Mouse (Mus musculus): ENCODE results near the gene Mtus2. TPM values are rescaled to one million over a fixed set of nuclear protein-coding genes. Genes with fewer than 3 reads are reported as not detected.

The Mtus2 gene
- total and polyA plus RNA-seq, 2 experiments from 2014 or later, result 35.4 to 45.7 TPM

- no peak for ATAC-seq
- 66% methylated on average over 7 of the region's 7 CpGs for WGBS
Measured at GRCm38 (mm10) chr5:148179231-148179630, 222.1 kb downstream of the Mtus2 start.

GRCm38 (mm10) chr5:148180590-148181307 is 223.6 kb downstream of the Mtus2 start:
- H3K9ac ChIP-seq, result no peak overlapping the region
- H3K27me3 ChIP-seq (ENCODE audit: insufficient read depth, low read length), result no peaks in the 10 kb centered on the region
- ATAC-seq (peak; percentile 55), DNase-seq (no peak)
- TF ChIP-seq CTCF (IDR thresholded peaks at IDR 0.05; ENCODE audit: low read depth), result peak; percentile 60
- H3K4me1 ChIP-seq (ENCODE audit: insufficient read depth), result no peaks in the 10 kb centered on the region
- no peaks in the 10 kb centered on the region for H3K36me3 ChIP-seq (ENCODE audit: insufficient read depth)
- no peak overlapping the region for H3K4me3 ChIP-seq (ENCODE audit: low read depth, low read length)
- WGBS, result 17% methylated on average over 13 of the region's 13 CpGs
- no peak overlapping the region for H3K27ac ChIP-seq (ENCODE audit: low read depth, low read length)
- no peak overlapping the region for H3K4me2 ChIP-seq (ENCODE audit: low read depth)
- H3K9me3 ChIP-seq (ENCODE audit: low read length), result no peaks in the 10 kb centered on the region

More at GRCm38 (mm10) chr5:148179231-148179630, 222.1 kb downstream of the Mtus2 start:
- no peaks in the 10 kb centered on the region for H3K27me3 ChIP-seq (ENCODE audit: insufficient read depth, low read length)
- no peaks in the 10 kb centered on the region for H3K36me3 ChIP-seq (ENCODE audit: insufficient read depth)
- DNase-seq, result no peak
- H3K4me1 ChIP-seq (ENCODE audit: insufficient read depth), result no peaks in the 10 kb centered on the region
- no peaks in the 10 kb centered on the region for H3K9me3 ChIP-seq (ENCODE audit: low read length)
- no peak overlapping the region for H3K4me3 ChIP-seq (ENCODE audit: low read depth, low read length)
- no peak overlapping the region for H3K4me2 ChIP-seq (ENCODE audit: low read depth)
- no peak overlapping the region for H3K9ac ChIP-seq
- no peak for TF ChIP-seq CTCF (IDR thresholded peaks at IDR 0.05; ENCODE audit: low read depth)
- H3K27ac ChIP-seq (ENCODE audit: low read depth, low read length), result no peak overlapping the region

GRCm38 (mm10) chr5:148181308-148181630 is 224.1 kb downstream of the Mtus2 start:
- H3K4me3 ChIP-seq (ENCODE audit: low read depth, low read length), result no peak overlapping the region
- H3K9ac ChIP-seq, result no peak overlapping the region
- no peak overlapping the region for H3K27ac ChIP-seq (ENCODE audit: low read depth, low read length)
- H3K4me2 ChIP-seq (ENCODE audit: low read depth), result no peak overlapping the region
- 43% methylated on average over 4 of the region's 4 CpGs for WGBS
- no peaks in the 10 kb centered on the region for H3K36me3 ChIP-seq (ENCODE audit: insufficient read depth)
- DNase-seq (no peak), ATAC-seq (no peak)
- no peak for TF ChIP-seq CTCF (IDR thresholded peaks at IDR 0.05; ENCODE audit: low read depth)
- no peaks in the 10 kb centered on the region for H3K9me3 ChIP-seq (ENCODE audit: low read length)
- no peaks in the 10 kb centered on the region for H3K27me3 ChIP-seq (ENCODE audit: insufficient read depth, low read length)
- H3K4me1 ChIP-seq (ENCODE audit: insufficient read depth), result no peaks in the 10 kb centered on the region

- no peaks in the 10 kb centered on the region for H3K36me3 ChIP-seq (ENCODE audit: insufficient read depth)
- H3K4me1 ChIP-seq (ENCODE audit: insufficient read depth), result no peaks in the 10 kb centered on the region
- H3K27me3 ChIP-seq (ENCODE audit: insufficient read depth, low read length), result no peaks in the 10 kb centered on the region
- 76% methylated on average over 6 of the region's 6 CpGs for WGBS
- no peaks in the 10 kb centered on the region for H3K9me3 ChIP-seq (ENCODE audit: low read length)
- TF ChIP-seq CTCF (IDR thresholded peaks at IDR 0.05; ENCODE audit: low read depth), result no peak
- no peak overlapping the region for H3K9ac ChIP-seq
- H3K27ac ChIP-seq (ENCODE audit: low read depth, low read length), result no peak overlapping the region
- ATAC-seq, result no peak
- DNase-seq, result no peak
- H3K4me3 ChIP-seq (ENCODE audit: low read depth, low read length), result no peak overlapping the region
- H3K4me2 ChIP-seq (ENCODE audit: low read depth), result no peak overlapping the region
Measured at GRCm38 (mm10) chr5:148181901-148182300, 224.8 kb downstream of the Mtus2 start.

- TF ChIP-seq CTCF (IDR thresholded peaks at IDR 0.05; ENCODE audit: low read depth), result no peak
- Histone ChIP-seq H3K4me3 (ENCODE audit: low read depth, low read length) (no peak overlapping the region), H3K9me3 (ENCODE audit: low read length) (no peaks in the 10 kb centered on the region), H3K27ac (ENCODE audit: low read depth, low read length) (no peak overlapping the region), H3K9ac (no peak overlapping the region), H3K4me2 (ENCODE audit: low read depth) (no peak overlapping the region), H3K27me3 (ENCODE audit: insufficient read depth, low read length) (no peaks in the 10 kb centered on the region), H3K4me1 (ENCODE audit: insufficient read depth) (no peaks in the 10 kb centered on the region), H3K36me3 (ENCODE audit: insufficient read depth) (no peaks in the 10 kb centered on the region)
- no peak for ATAC-seq
- no peak for DNase-seq
- WGBS, result 76% methylated on average over 1 of the region's 1 CpGs
Measured at GRCm38 (mm10) chr5:148185898-148186297, 228.8 kb downstream of the Mtus2 start.

GRCm38 (mm10) chr5:148191416-148191815 is 234.3 kb downstream of the Mtus2 start:
- ATAC-seq, result no peak
- WGBS, result 36% methylated on average over 4 of the region's 4 CpGs
- Histone ChIP-seq H3K4me3 (ENCODE audit: low read depth, low read length) (no peak overlapping the region), H3K27ac (ENCODE audit: low read depth, low read length) (no peak overlapping the region), H3K4me1 (ENCODE audit: insufficient read depth) (no peaks in the 10 kb centered on the region), H3K9ac (no peak overlapping the region), H3K36me3 (ENCODE audit: insufficient read depth) (no peaks in the 10 kb centered on the region), H3K27me3 (ENCODE audit: insufficient read depth, low read length) (no peaks in the 10 kb centered on the region), H3K9me3 (ENCODE audit: low read length) (no peaks in the 10 kb centered on the region), H3K4me2 (ENCODE audit: low read depth) (no peak overlapping the region)
- TF ChIP-seq CTCF (IDR thresholded peaks at IDR 0.05; ENCODE audit: low read depth), result no peak
- no peak for DNase-seq

- Histone ChIP-seq H3K36me3 (ENCODE audit: insufficient read depth) (no peaks in the 10 kb centered on the region), H3K27me3 (ENCODE audit: insufficient read depth, low read length) (no peaks in the 10 kb centered on the region), H3K27ac (ENCODE audit: low read depth, low read length) (no peak overlapping the region), H3K4me3 (ENCODE audit: low read depth, low read length) (no peak overlapping the region), H3K4me2 (ENCODE audit: low read depth) (no peak overlapping the region), H3K9ac (no peak overlapping the region), H3K9me3 (ENCODE audit: low read length) (no peaks in the 10 kb centered on the region), H3K4me1 (ENCODE audit: insufficient read depth) (no peaks in the 10 kb centered on the region)
- TF ChIP-seq CTCF (IDR thresholded peaks at IDR 0.05; ENCODE audit: low read depth), result no peak
- DNase-seq (no peak), ATAC-seq (no peak)
- 95% methylated on average over 4 of the region's 4 CpGs for WGBS
Measured at GRCm38 (mm10) chr5:148211831-148212230, 254.7 kb downstream of the Mtus2 start.

Data from forebrain, postnatal 0 days (tissue).